Mouse (Mus musculus) embryonic stem cell, embryonic (primary cell): Measurements from ENCODE around the gene Pla2g5.

Experiments used
- CTCF ChIA-PET, 4 experiments: fragments of 300-600 bp in 2 of 4; fragments of 350-600 bp in 2 of 4; sonication (Branson Sonifier 250); formaldehyde crosslinking; loops; one replicate each; lab custom pipeline; 2022; ENCODE audit warnings: inconsistent platforms in 2 of 4; lab: Charles Lee
- POLR2A ChIA-PET, 4 experiments: fragments of 300-600 bp in 2 of 4; fragments of 350-600 bp in 2 of 4; sonication (Branson Sonifier 250); formaldehyde crosslinking; loops; one replicate each; lab custom pipeline; 2022; ENCODE audit warnings: antibody characterized with exemption in 4 of 4, inconsistent platforms in 1 of 4; lab: Charles Lee

The Pla2g5 gene

GRCm38 (mm10) chr4:138793276-138793675 lies 70.0 kb downstream of the Pla2g5 start:
- CTCF ChIA-PET = interaction anchor here (0.6 to 2.3 kb wide), 27 partner anchors 9 to 537 kb away, joined by 3 to 10 read pairs (median 4); partner anchors contain the start of gene Ubxn10 (in 1 of the 4)
- POLR2A ChIA-PET = interaction anchor here in 3 of 4 experiments (0.5 to 5.4 kb wide), 37 partner anchors 12 to 629 kb away, joined by 3 to 35 read pairs (median 5); partner anchors contain the start of genes Camk2n1 (in 1 of the 3), Capzb (in 1 of the 3) and Pla2g2d (in 1 of the 3)

DNA sequence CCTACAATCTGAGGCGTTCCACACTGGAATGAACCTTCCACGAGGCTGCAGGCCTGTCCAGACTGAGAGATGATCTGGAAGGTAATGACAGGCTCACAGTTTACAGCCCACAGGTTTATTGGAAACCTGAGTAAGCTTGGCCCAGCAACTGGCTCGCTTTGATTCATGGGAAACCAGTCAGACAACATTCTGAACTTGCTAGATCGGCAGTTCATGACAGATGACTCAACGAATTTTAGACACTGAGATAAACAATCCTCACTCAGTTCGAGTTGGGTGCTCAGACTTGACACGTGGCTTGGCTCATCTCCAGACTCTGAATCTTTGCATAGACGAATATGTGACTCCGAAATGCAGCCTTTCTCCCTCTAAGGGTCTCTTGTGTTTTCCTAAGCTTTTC lies 70.7 kb downstream of the Pla2g5 start:
- ChIA-PET POLR2A (interaction anchor here in 2 of 4 experiments (1.0 to 5.4 kb wide), 7 partner anchors 13 to 345 kb away, joined by 3 to 27 read pairs (median 11); partner anchors contain the start of gene Camk2n1 (in 1 of the 2)), CTCF (interaction anchor here in 2 of 4 experiments (0.6 to 2.3 kb wide), 4 partner anchors 12 to 224 kb away, joined by 3 to 10 read pairs (median 8); no protein-coding TSS in a partner anchor)

GRCm38 (mm10) chr4:138791452-138791851 lies 71.8 kb downstream of the Pla2g5 start:
- CTCF ChIA-PET = interaction anchor here in 2 of 4 experiments (0.6 to 1.1 kb wide), 4 partner anchors 8 to 344 kb away, joined by 3 to 11 read pairs (median 5); no protein-coding TSS in a partner anchor
- POLR2A ChIA-PET = interaction anchor here in 2 of 4 experiments (1.0 to 1.7 kb wide), 5 partner anchors 9 to 347 kb away, joined by 3 to 5 read pairs (median 3); no protein-coding TSS in a partner anchor

DNA sequence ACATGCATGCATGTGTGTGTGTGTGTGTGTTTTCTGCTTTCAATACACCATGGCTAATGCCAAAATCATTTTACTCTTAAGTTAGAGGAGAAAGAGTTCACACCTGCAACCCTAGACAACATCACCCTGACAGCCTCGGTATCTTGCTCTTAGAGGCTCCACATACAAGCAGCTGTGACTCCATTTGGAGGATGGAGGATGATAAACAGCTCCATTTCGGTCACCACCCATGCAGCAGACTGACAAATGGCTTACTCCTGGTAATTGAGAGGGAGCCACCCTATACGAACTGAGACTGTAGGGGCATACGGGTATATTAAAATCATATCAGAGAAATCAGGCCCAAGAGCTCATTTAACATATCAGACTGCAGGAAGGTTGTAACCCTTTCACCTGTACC lies 74.9 kb downstream of the Pla2g5 start:
- POLR2A ChIA-PET = interaction anchor here in 1 of 4 experiments (0.7 kb wide), 1 partner anchor 325 kb away, joined by 3 read pairs; no protein-coding TSS in a partner anchor
- CTCF ChIA-PET = interaction anchor here in 3 of 4 experiments (0.5 to 1.3 kb wide), 3 partner anchors 68 to 1458 kb away, joined by 3 read pairs; partner anchors contain the start of gene Igsf21 (in 1 of the 3)

- POLR2A ChIA-PET = interaction anchor here in 3 of 4 experiments (0.6 to 1.1 kb wide), 4 partner anchors 8 to 435 kb away, joined by 3 read pairs; no protein-coding TSS in a partner anchor
Observed at GRCm38 (mm10) chr4:138786141-138786540, 77.1 kb downstream of the Pla2g5 start.

GRCm38 (mm10) chr4:138785721-138786120 lies 77.6 kb downstream of the Pla2g5 start:
- POLR2A ChIA-PET = interaction anchor here in 2 of 4 experiments (0.6 to 1.1 kb wide), 4 partner anchors 27 to 756 kb away, joined by 3 to 4 read pairs (median 3); no protein-coding TSS in a partner anchor
- CTCF ChIA-PET = interaction anchor here in 2 of 4 experiments (0.6 to 1.2 kb wide), 5 partner anchors 65 to 374 kb away, joined by 3 read pairs; no protein-coding TSS in a partner anchor

More at GRCm38 (mm10) chr4:138786141-138786540, 77.1 kb downstream of the Pla2g5 start:
- CTCF ChIA-PET = interaction anchor here in 2 of 4 experiments (0.6 to 1.2 kb wide), 5 partner anchors 65 to 375 kb away, joined by 3 read pairs; no protein-coding TSS in a partner anchor

DNA sequence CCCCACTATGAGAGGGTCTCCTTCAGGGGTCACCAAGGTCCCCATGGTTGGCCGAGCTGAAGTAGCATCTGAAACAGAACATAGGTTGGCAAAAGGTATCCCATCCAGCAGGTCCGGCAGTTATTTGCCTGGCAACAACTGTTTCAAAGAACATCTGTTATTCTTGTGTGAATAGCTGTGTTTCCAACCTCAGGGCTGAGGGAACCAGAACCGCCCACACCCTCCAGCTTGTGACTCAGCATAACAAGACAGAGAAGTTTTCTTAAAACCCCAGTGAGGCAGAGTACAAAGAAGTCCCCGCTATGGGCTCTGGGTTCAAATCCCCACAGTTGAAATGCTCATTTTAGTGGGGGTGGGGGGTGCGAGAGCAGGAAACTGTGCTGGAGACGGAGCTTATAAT lies 81.2 kb downstream of the Pla2g5 start:
- POLR2A ChIA-PET = interaction anchor here in 3 of 4 experiments (0.6 to 1.8 kb wide), 7 partner anchors 9 to 330 kb away, joined by 3 to 6 read pairs (median 4); no protein-coding TSS in a partner anchor

GRCm38 (mm10) chr4:138780300-138780699 lies 83.0 kb downstream of the Pla2g5 start:
- ChIA-PET CTCF (interaction anchor here in 2 of 4 experiments (1.3 to 2.2 kb wide), 3 partner anchors 13 to 76 kb away, joined by 3 to 10 read pairs (median 7); no protein-coding TSS in a partner anchor), POLR2A (interaction anchor here in 3 of 4 experiments (0.7 to 2.3 kb wide), 7 partner anchors 9 to 78 kb away, joined by 3 to 11 read pairs (median 4); no protein-coding TSS in a partner anchor)

More for the DNA sequence above, 81.2 kb downstream of the Pla2g5 start:
- CTCF ChIA-PET = interaction anchor here in 2 of 4 experiments (0.9 to 1.0 kb wide), 2 partner anchors 74 to 77 kb away, joined by 3 read pairs; no protein-coding TSS in a partner anchor

- ChIA-PET CTCF (interaction anchor here in 3 of 4 experiments (0.6 to 1.7 kb wide), 4 partner anchors 16 to 69 kb away, joined by 3 to 6 read pairs (median 3); no protein-coding TSS in a partner anchor), POLR2A (interaction anchor here in 3 of 4 experiments (0.5 to 0.8 kb wide), 6 partner anchors 9 to 811 kb away, joined by 3 to 4 read pairs (median 3); no protein-coding TSS in a partner anchor)
Observed at GRCm38 (mm10) chr4:138777417-138778407, 85.6 kb downstream of the Pla2g5 start.

- POLR2A ChIA-PET = interaction anchor here in 2 of 4 experiments (0.6 to 1.9 kb wide), 3 partner anchors 18 to 321 kb away, joined by 3 to 5 read pairs (median 4); partner anchors contain the start of gene Camk2n1 (in 1 of the 2)
Observed at GRCm38 (mm10) chr4:138775435-138775834, 87.8 kb downstream of the Pla2g5 start, which contains the start of gene Pla2g2d. Gene Pla2g2d (plus strand): TSS chr4:138775735.

DNA sequence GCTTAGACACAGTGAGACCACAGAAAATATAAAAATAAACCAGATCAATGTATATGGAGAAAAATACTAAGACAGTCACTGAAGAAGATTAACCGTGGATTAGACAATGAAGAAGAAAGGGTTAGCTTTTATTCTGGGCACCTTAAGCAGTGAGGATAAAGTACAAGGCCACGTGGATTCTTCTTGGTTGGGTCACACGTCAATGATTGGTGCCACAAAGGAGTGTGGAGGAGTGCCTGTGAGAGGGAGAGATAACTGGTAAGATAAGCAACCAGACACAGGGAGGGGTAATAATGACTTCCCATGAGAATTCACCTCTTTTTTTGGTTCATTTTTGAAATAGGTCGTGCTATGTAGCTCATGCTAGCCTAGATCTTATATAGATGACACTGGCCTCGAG lies 90.9 kb downstream of the Pla2g5 start:
- POLR2A ChIA-PET = interaction anchor here in 2 of 4 experiments (1.0 to 1.7 kb wide), 3 partner anchors 8 to 66 kb away, joined by 3 to 5 read pairs (median 3); no protein-coding TSS in a partner anchor
- CTCF ChIA-PET = interaction anchor here in 2 of 4 experiments (1.1 to 1.2 kb wide), 2 partner anchors 22 to 84 kb away, joined by 3 to 5 read pairs; no protein-coding TSS in a partner anchor

More at GRCm38 (mm10) chr4:138775435-138775834, 87.8 kb downstream of the Pla2g5 start, which contains the start of gene Pla2g2d:
- CTCF ChIA-PET = interaction anchor here in 1 of 4 experiments (0.6 kb wide), 1 partner anchor 363 kb away, joined by 4 read pairs; no protein-coding TSS in a partner anchor

- POLR2A ChIA-PET = interaction anchor here in 2 of 4 experiments (1.0 to 1.7 kb wide), 3 partner anchors 9 to 66 kb away, joined by 3 to 5 read pairs (median 3); no protein-coding TSS in a partner anchor
- CTCF ChIA-PET = interaction anchor here in 2 of 4 experiments (1.1 to 1.2 kb wide), 2 partner anchors 22 to 85 kb away, joined by 3 to 5 read pairs; no protein-coding TSS in a partner anchor
Observed at GRCm38 (mm10) chr4:138771970-138772369, 91.3 kb downstream of the Pla2g5 start.

GRCm38 (mm10) chr4:138762266-138762665 lies 101.0 kb downstream of the Pla2g5 start:
- POLR2A ChIA-PET = no interaction called here
- CTCF ChIA-PET = interaction anchor here in 3 of 4 experiments (0.6 to 0.8 kb wide), 5 partner anchors 70 to 1649 kb away, joined by 3 to 5 read pairs (median 4); no protein-coding TSS in a partner anchor

DNA sequence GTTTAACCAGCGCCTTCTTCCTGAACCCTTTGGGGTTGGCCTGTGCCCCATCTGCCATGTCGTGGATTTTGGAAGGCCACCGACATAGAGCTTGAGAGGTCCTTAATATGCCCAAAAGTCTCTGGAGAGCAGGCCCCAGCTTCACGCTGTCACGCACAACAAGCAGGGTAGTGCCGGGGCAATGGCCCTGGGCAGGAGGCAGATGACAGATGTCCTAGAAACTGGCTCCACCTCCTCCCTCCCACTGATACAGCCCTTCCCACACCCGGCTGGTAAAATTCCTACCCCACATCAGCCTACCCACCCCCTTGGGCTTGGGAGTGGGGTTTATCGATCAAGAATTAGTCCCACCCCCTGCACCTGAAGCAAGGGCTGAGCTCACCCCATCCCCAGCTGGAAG lies 105.9 kb downstream of the Pla2g5 start, which contains the start of gene Pla2g2f:
TSS of gene Pla2g2f (minus strand) at position 211 of the 400 bp plus-strand sequence.
- POLR2A ChIA-PET = interaction anchor here in 2 of 4 experiments (1.1 to 1.8 kb wide), 2 partner anchors 51 to 55 kb away, joined by 3 to 7 read pairs; no protein-coding TSS in a partner anchor

GRCm38 (mm10) chr4:138755983-138756382 lies 107.3 kb downstream of the Pla2g5 start:
- ChIA-PET POLR2A (interaction anchor here in 2 of 4 experiments (0.5 to 1.5 kb wide), 6 partner anchors 9 to 1118 kb away, joined by 3 read pairs; no protein-coding TSS in a partner anchor), CTCF (interaction anchor here in 3 of 4 experiments (0.5 to 1.1 kb wide), 5 partner anchors 21 to 109 kb away, joined by 3 to 5 read pairs (median 3); no protein-coding TSS in a partner anchor)

More for the DNA sequence above, 105.9 kb downstream of the Pla2g5 start, which contains the start of gene Pla2g2f:
- CTCF ChIA-PET = interaction anchor here in 1 of 4 experiments (0.7 kb wide), 1 partner anchor 99 kb away, joined by 3 read pairs; no protein-coding TSS in a partner anchor

GRCm38 (mm10) chr4:138755439-138755838 lies 107.8 kb downstream of the Pla2g5 start:
- POLR2A ChIA-PET = interaction anchor here in 3 of 4 experiments (0.7 to 1.5 kb wide), 5 partner anchors 17 to 68 kb away, joined by 3 read pairs; no protein-coding TSS in a partner anchor
- CTCF ChIA-PET = interaction anchor here in 2 of 4 experiments (0.6 to 1.0 kb wide), 4 partner anchors 33 to 118 kb away, joined by 3 to 6 read pairs (median 3); partner anchors contain the start of gene Gm13030 (in 1 of the 2)
